Mouse (Mus musculus) neural tube, embryonic 14.5 days (tissue): ENCODE measurements around the gene Slc1a3. TPM values are rescaled to one million over a fixed set of nuclear protein-coding genes. Genes with fewer than 3 reads are reported as not detected.

Experiments
- ATAC-seq: fragments of 200-750 bp; cut with Nextera tagmentation; 2 replicates; pipeline ENCODE4 v1.8.0; 2017; ENCODE audit warnings: low read depth, mild to moderate bottlenecking, moderate TSS enrichment, moderate library complexity
- H3K27ac ChIP-seq: fragments of 300-500 bp; sonication (generic); 2 replicates; pipeline ENCODE4 v1.5.1; 2014; ENCODE audit warnings: low read depth, mild to moderate bottlenecking, control low read depth, low read length, moderate library complexity, mixed read lengths
- H3K27me3 ChIP-seq: fragments of 300-500 bp; sonication (generic); 2 replicates; pipeline ENCODE4 v1.6.1; 2014; ENCODE audit warnings: low read length; ENCODE audit not compliant: control insufficient read depth, insufficient read depth
- H3K36me3 ChIP-seq: fragments of 300-500 bp; sonication (generic); 2 replicates; pipeline ENCODE4 v1.6.1; 2014; ENCODE audit warnings: low read length, mixed read lengths; ENCODE audit not compliant: control insufficient read depth, insufficient read depth
- H3K4me1 ChIP-seq: fragments of 300-500 bp; sonication (generic); 2 replicates; pipeline ENCODE4 v1.6.1; 2014; ENCODE audit warnings: low read length; ENCODE audit not compliant: control insufficient read depth, insufficient read depth
- H3K4me2 ChIP-seq: fragments of 300-500 bp; sonication (generic); 2 replicates; pipeline ENCODE4 v1.6.1; 2014; ENCODE audit warnings: mild to moderate bottlenecking, low read depth, low read length, control low read depth
- H3K4me3 ChIP-seq: fragments of 300-500 bp; sonication (generic); 2 replicates; pipeline ENCODE4 v1.5.1; 2014; ENCODE audit warnings: low read depth, low read length, control low read depth, mixed read lengths
- H3K9ac ChIP-seq: fragments of 300-500 bp; sonication (generic); replicated peaks from 2 replicates; pipeline ENCODE4 v1.6.1; 2014; ENCODE audit warnings: low read depth, mild to moderate bottlenecking, control low read depth, low read length, mixed read lengths
- H3K9me3 ChIP-seq: fragments of 300-500 bp; sonication (generic); 2 replicates; pipeline ENCODE4 v1.6.1; 2016; ENCODE audit warnings: low read length; ENCODE audit not compliant: control insufficient read depth
- WGBS: fragments of 180-500 bp; shearing (Covaris S2); extraction: QIAGEN DNeasy Blood & Tissue Kit; methylation state at CpG from one replicate; pipeline ENCODE4 v1.1.7; 2014; 5-methylcytosine and 5-hydroxymethylcytosine counted together
- polyA plus RNA-seq: library from polyadenylated mRNA; unstranded; fragments of >200 nt; fragmentation: Nextera tagmentation; extraction: Ambion mirVana; gene quantifications from 2 replicates; pipeline ENCODE4 v1.2.1, GENCODE M21; 2014

Gene Slc1a3
- polyA plus RNA-seq, 1 experiment from 2014 or later: 205 TPM

DNA sequence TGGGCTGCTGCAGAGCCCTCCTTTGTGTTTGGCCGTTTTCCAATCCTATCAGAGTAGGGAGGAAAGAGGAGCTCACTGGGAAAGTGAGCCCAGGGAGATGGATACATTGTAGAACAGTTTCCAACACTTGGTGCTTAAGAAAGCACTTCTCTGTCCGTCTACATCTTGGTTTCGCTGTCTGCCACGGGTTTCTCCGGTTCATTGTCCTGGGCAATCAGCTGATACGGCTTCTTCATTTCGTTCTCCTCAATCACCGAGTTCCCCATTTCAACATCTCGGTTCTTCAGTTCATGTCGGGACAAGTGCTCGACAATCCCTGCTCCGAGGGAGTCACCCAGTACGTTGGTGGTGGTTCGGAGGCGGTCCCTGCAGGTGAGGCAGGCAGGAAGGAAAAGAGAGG is 74.6 kb downstream of the Slc1a3 start:
- Histone ChIP-seq H3K27me3 (no peaks in the 10 kb centered on the region), H3K27ac (no peak overlapping the region), H3K4me1 (no peaks in the 10 kb centered on the region), H3K4me2 (no peak overlapping the region), H3K9ac (no peak overlapping the region), H3K36me3 (no peaks in the 10 kb centered on the region), H3K4me3 (no peak overlapping the region), H3K9me3 (no peaks in the 10 kb centered on the region)
- 92% methylated on average over 15 of the region's 15 CpGs for WGBS
- ATAC-seq: no peak

DNA sequence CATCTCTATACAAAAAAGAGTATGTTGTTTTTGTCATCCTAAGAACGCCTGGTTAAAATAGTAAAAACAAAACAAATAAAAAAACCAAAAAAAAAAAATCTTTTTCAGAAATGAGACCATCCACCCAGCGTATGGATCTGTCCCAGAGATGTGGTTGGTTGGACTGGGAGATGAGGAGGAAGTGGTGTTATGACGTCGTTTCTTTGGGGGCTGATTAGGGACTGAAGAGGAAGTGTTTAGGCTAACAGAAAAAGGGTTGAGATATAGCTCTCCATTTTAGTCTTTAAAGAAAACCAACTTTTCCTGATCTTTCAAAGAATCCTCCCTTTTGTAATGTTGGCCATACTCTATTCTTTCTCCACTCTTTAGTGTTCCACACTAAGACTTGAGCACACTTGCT is 75.8 kb downstream of the Slc1a3 start:
- WGBS: 89% methylated on average over 4 of the region's 4 CpGs
- Histone ChIP-seq H3K9ac (no peak overlapping the region), H3K4me2 (no peak overlapping the region), H3K27me3 (0 out of 2 replicates have a peak, but pooled peaks cover 3% of the 10 kb centered on the region), H3K4me1 (no peaks in the 10 kb centered on the region), H3K36me3 (no peaks in the 10 kb centered on the region), H3K9me3 (no peaks in the 10 kb centered on the region), H3K27ac (no peak overlapping the region), H3K4me3 (no peak overlapping the region)
- ATAC-seq: no peak

DNA sequence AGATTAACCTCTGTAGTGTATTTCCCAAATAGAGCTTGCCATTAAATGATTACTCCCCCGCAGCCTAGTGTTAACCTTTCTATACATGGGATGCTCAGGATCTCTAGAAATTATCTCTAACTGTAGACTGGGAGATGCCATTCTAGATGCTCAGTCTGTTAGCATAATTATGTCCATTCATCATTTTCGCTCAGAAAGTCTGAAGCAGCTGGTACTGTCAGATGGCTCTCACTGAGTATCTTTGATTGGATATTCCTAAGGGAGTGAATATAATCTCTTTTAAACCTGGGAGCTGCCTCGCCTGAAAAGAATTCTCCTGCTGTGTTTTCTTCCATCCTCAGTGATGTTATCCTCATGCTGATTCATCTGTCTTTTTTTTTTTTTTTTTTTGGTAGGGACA is 76.2 kb downstream of the Slc1a3 start:
- ATAC-seq: no peak
- H3K27me3 ChIP-seq: 0 out of 2 replicates have a peak, but pooled peaks cover 3% of the 10 kb centered on the region

DNA sequence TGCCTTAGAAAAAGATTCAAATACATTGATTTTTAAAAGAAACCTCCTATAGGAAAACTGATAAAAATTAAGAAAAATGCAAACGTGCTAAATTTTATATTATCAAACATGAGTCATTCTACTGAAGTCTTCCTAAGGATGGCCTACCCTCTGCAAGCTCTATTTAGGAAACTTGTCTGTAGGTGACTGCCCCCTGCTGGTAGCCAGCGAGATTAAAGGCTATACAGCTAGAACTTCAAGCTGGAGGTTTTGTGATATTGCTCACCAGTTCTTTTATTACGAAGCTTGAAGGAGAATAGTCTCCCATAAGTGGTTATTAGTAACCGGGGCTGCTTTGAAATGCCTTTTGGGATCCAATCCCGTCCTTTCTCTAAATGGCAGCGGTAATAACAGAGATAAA is 77.2 kb downstream of the Slc1a3 start:
- H3K4me1 ChIP-seq: no peaks in the 10 kb centered on the region
- no peak for ATAC-seq
- H3K4me2 ChIP-seq: no peak overlapping the region
- H3K4me3 ChIP-seq: no peak overlapping the region
- no peaks in the 10 kb centered on the region for H3K9me3 ChIP-seq
- no peak overlapping the region for H3K27ac ChIP-seq
- no peaks in the 10 kb centered on the region for H3K36me3 ChIP-seq
- 60% methylated on average over 6 of the region's 6 CpGs for WGBS
- 0 out of 2 replicates have a peak, but pooled peaks cover 3% of the 10 kb centered on the region for H3K27me3 ChIP-seq
- H3K9ac ChIP-seq: no peak overlapping the region

More for the DNA sequence above, 76.2 kb downstream of the Slc1a3 start:
- H3K4me1 ChIP-seq: no peaks in the 10 kb centered on the region
- no peaks in the 10 kb centered on the region for H3K36me3 ChIP-seq
- no peaks in the 10 kb centered on the region for H3K9me3 ChIP-seq
- WGBS: 47% methylated on average over 3 of the region's 3 CpGs
- H3K4me3 ChIP-seq: no peak overlapping the region
- H3K27ac ChIP-seq: no peak overlapping the region
- H3K9ac ChIP-seq: no peak overlapping the region
- no peak overlapping the region for H3K4me2 ChIP-seq

DNA sequence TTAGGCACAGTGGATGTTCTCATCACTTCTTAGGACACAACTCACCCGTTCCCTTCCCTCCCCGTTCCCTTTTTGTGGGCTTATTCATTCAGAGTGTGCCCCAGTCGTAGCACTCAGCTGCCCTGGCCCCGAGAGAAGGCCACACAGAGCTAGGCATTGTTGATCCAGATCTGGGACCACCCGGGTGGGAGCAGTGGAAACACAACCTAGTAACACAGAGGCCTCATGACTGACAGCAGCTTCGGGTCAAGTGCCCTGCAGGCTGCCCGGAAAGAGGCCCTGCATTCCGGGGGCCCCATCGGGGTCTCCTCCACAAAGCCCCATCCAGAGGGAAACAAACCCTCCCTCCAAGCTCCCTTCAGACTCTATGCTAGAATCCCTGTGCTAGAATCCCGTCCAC is 78.2 kb downstream of the Slc1a3 start:
- no peak overlapping the region for H3K4me2 ChIP-seq
- peak; percentile 18; the same call in 1 of the 2 replicates for ATAC-seq
- H3K27me3 ChIP-seq: 0 out of 2 replicates have a peak, but pooled peaks cover 3% of the 10 kb centered on the region
- H3K9ac ChIP-seq: no peak overlapping the region
- WGBS: 12% methylated on average over 10 of the region's 10 CpGs
- no peak overlapping the region for H3K27ac ChIP-seq
- H3K9me3 ChIP-seq: no peaks in the 10 kb centered on the region
- H3K4me3 ChIP-seq: no peak overlapping the region
- no peaks in the 10 kb centered on the region for H3K36me3 ChIP-seq
- no peaks in the 10 kb centered on the region for H3K4me1 ChIP-seq

DNA sequence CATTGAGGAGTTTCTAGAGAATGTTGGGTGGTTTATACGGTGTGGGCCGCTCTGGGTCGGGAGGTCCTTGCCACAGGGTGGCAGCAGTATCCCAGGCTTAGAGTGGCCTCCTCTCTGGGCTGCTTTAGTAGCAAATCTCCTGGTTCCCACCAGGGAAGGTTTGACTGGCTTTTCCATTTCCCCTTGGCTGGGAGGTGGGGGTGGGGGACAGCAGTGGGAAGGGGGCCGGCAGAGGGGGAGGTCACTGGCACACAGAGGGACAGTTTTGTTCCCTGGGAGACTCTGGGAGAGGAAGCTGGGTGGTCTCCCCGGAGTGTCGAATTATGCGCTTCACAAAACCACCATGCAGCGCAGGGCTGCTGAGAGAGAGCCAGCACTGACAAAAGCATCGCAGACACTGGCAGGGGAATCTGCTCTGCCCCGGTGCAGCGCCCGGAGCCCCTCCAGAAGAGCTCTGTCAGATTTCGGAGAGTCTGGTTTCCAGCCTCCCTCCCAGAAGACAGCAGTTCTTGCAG is 81.2 kb downstream of the Slc1a3 start:
- peak overlapping the region; percentile 42 for H3K9ac ChIP-seq
- peak; percentile 94 for ATAC-seq
- H3K4me2 ChIP-seq: peak overlapping the region; percentile 81
- H3K27ac ChIP-seq: peak overlapping the region; percentile 8
- 1% methylated on average over 13 of the region's 13 CpGs for WGBS
- 0 out of 2 replicates have a peak, but pooled peaks cover 3% of the 10 kb centered on the region for H3K27me3 ChIP-seq
- H3K4me1 ChIP-seq: no peaks in the 10 kb centered on the region
- H3K36me3 ChIP-seq: no peaks in the 10 kb centered on the region
- no peaks in the 10 kb centered on the region for H3K9me3 ChIP-seq
- peak overlapping the region; percentile 37 for H3K4me3 ChIP-seq

DNA sequence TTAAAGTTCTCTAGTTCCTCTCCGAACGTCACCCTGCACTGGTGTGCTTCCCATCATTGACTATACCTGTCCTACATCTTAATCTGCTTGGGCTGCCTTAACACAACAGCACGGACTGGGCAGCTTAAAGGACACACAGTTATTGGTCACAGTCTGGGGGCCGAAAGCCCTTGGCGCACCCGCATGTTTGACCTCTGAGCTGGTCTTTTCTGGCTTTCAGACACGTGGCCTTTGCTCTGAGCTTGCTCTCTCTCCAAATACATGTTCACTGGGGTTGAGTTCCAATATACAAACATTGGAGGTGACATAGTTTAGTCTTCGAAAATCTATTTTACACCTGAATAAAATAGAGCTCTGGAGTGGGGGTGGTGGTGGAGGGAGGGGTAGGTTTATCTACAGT is 82.4 kb downstream of the Slc1a3 start:
- Histone ChIP-seq H3K9me3 (no peaks in the 10 kb centered on the region), H3K4me1 (no peaks in the 10 kb centered on the region), H3K27ac (no peak overlapping the region), H3K27me3 (0 out of 2 replicates have a peak, but pooled peaks cover 3% of the 10 kb centered on the region), H3K4me2 (no peak overlapping the region), H3K9ac (no peak overlapping the region), H3K4me3 (no peak overlapping the region), H3K36me3 (no peaks in the 10 kb centered on the region)
- WGBS: 77% methylated on average over 8 of the region's 8 CpGs
- no peak for ATAC-seq

DNA sequence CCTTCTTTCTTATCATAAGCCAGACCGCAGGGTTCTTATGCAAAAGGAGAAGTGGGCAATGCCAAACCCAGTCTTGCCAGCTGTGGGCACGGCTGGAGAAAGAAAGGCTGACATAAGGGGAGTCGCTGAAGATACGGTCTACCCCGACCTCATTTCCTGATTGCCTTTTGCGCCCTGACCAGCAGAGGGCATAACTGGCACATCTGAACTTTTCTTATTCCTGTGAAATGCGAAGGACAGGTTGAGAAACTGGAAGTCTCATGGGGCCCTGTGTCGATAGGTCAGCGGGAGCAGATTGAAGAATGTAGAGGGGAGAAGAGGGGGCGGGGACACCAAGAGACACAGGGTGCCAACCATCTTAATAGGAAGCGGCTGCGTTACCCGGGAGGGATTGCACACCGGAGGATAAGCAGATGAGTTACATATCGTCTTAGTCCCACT is 83.4 kb downstream of the Slc1a3 start:
- ATAC-seq: no peak
- peak overlapping the region; percentile 52 for H3K9ac ChIP-seq
- no peaks in the 10 kb centered on the region for H3K4me1 ChIP-seq
- peak overlapping the region; percentile 64 for H3K4me2 ChIP-seq
- H3K27ac ChIP-seq: no peak overlapping the region
- H3K36me3 ChIP-seq: no peaks in the 10 kb centered on the region
- 0 out of 2 replicates have a peak, but pooled peaks cover 3% of the 10 kb centered on the region for H3K27me3 ChIP-seq
- 3% methylated on average over 15 of the region's 15 CpGs for WGBS
- H3K9me3 ChIP-seq: no peaks in the 10 kb centered on the region
- H3K4me3 ChIP-seq: peak overlapping the region; percentile 29

DNA sequence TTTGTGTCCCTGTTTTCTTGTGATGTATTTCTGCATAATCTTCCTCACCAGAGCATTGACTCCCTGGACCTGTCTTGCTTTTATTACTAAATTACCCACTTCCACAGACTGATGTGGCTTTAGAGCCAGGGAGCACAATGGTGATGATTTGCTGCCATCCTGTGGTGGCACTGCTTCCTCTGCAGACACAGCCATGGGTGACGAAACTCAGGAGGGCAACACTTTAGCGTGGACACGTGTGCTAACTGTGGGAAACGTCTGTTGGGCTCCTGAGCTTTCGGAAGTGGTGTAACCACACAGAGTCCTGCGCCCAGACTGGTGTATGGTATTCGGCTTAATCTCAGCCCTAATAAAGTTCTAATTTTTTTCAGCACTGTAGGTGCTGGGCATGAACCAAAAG is 85.2 kb downstream of the Slc1a3 start:
- H3K4me1 ChIP-seq: no peaks in the 10 kb centered on the region
- H3K27ac ChIP-seq: no peak overlapping the region
- 55% methylated on average over 7 of the region's 7 CpGs for WGBS
- H3K9ac ChIP-seq: no peak overlapping the region
- no peaks in the 10 kb centered on the region for H3K36me3 ChIP-seq
- H3K27me3 ChIP-seq: 0 out of 2 replicates have a peak, but pooled peaks cover 3% of the 10 kb centered on the region
- peak; percentile 19; the same call in 1 of the 2 replicates for ATAC-seq
- H3K4me2 ChIP-seq: no peak overlapping the region
- no peak overlapping the region for H3K4me3 ChIP-seq
- H3K9me3 ChIP-seq: no peaks in the 10 kb centered on the region
